In the genomic region with DNA sequence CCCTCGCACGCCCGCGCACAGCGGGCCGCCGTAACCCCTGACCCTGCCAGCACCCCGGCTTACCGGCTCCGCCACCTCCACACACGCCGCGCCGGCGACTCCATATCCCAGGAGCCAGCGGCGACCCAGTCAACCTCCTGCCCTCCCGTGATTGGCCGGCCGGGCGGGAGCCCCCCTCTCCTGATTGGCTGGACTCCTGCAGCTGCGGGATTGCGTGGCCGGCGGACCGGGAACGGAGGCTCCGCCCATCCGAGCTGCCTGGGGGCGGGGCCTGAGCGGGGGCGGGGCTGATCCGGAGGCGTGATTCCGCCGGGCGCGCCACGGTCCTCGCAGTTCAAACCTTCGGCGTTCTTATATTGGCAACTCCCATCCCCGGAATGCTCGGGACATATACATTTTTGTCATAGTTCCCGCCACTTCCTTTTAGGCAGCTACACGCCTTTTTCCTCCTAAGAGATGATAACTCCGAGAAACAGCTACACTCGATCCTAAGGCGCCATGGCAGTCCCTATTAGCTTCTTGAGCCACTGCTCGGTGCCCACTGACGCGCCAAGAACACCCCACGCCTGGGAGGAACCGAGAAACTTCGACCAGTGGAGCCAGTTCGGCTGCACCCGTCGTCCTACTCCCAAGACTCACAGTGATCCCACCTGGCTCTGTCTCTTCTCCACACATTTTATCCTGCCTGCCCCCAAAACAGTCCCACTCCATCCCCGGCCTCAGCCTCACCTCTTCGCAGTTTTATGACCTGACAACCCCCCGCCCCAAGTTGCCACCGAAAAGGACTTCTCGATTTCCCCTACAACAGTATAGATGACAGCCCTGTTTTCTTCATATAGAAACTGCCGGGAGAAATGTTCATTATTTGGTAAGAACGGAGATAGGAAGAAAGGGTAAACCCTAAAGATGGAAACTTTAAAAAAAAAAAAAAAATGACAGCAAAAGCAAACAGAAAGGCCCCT, we compare ENCODE assay signal across 8 mouse cellular contexts. TPM values are rescaled to one million over a fixed set of nuclear protein-coding genes. Genes with fewer than 3 reads are reported as not detected.
DNase-seq lines count a peak whose midpoint lies in the region; ATAC-seq and TF ChIP-seq lines count a peak whose summit lies in the region.

No protein-coding gene starts in this region.

- no peak for TF ChIP-seq CTCF in kidney, postnatal 0 days (IDR thresholded peaks at IDR 0.05; ENCODE audit: low read depth)

- under 1% methylated on average over 65 of the region's 65 CpGs for WGBS in heart, embryonic 12.5 days
- 1% methylated on average over 57 of the region's 65 CpGs for WGBS in kidney, postnatal 0 days
- under 1% methylated on average over 62 of the region's 65 CpGs for WGBS in liver, embryonic 11.5 days
- under 1% methylated on average over 64 of the region's 65 CpGs for WGBS in stomach, embryonic 14.5 days

- peak; percentile 89 for DNase-seq in B cell, adult 2 months
- peak; percentile 98 for DNase-seq in brain, adult 2 months (ENCODE audit: low read depth, low spot score)
- peak; percentile 98 for DNase-seq in kidney, postnatal 0 days (ENCODE audit: low spot score)
- peak; percentile 98 for DNase-seq in liver, embryonic 11.5 days (ENCODE audit: low spot score)
- peak; percentile 92 for DNase-seq in naive thymus-derived CD4-positive, alpha-beta T cell, adult 2 months (ENCODE audit: low read depth)

- peaks cover 21% of the 10 kb centered on the region for H3K27me3 ChIP-seq in heart, embryonic 12.5 days (replicated peaks)
- no peaks in the 10 kb centered on the region for H3K27me3 ChIP-seq in kidney, postnatal 0 days (ENCODE audit: insufficient read depth, low read length)
- H3K27me3 ChIP-seq in liver, embryonic 11.5 days (replicated peaks; ENCODE audit: control insufficient read depth, insufficient read depth, low read length) = peaks cover 13% of the 10 kb centered on the region
- H3K27me3 ChIP-seq in stomach, embryonic 14.5 days (ENCODE audit: control insufficient read depth, insufficient read depth, low read length) = peaks cover 7% of the 10 kb centered on the region; the same call in 1 of the 2 replicates

- H3K9me3 ChIP-seq in heart, embryonic 12.5 days (replicated peaks) = no peaks in the 10 kb centered on the region
- no peaks in the 10 kb centered on the region for H3K9me3 ChIP-seq in kidney, postnatal 0 days (replicated peaks; ENCODE audit: low read length)
- H3K9me3 ChIP-seq in liver, embryonic 11.5 days (ENCODE audit: control insufficient read depth, low read length) = no peaks in the 10 kb centered on the region
- no peaks in the 10 kb centered on the region for H3K9me3 ChIP-seq in stomach, embryonic 14.5 days (ENCODE audit: control insufficient read depth, low read depth, low read length)

- peaks cover 45% of the 10 kb centered on the region for H3K4me1 ChIP-seq in heart, embryonic 12.5 days (replicated peaks)
- H3K4me1 ChIP-seq in kidney, postnatal 0 days (replicated peaks; ENCODE audit: insufficient read depth, low read length) = peaks cover 17% of the 10 kb centered on the region; the same call in 1 of the 2 replicates
- peaks cover 39% of the 10 kb centered on the region for H3K4me1 ChIP-seq in liver, embryonic 11.5 days (replicated peaks; ENCODE audit: control insufficient read depth, insufficient read depth, low read length)
- peaks cover 15% of the 10 kb centered on the region; the same call in 1 of the 2 replicates for H3K4me1 ChIP-seq in stomach, embryonic 14.5 days (ENCODE audit: control insufficient read depth, insufficient read depth, low read length)

- H3K36me3 ChIP-seq in heart, embryonic 12.5 days = no peaks in the 10 kb centered on the region
- no peaks in the 10 kb centered on the region for H3K36me3 ChIP-seq in kidney, postnatal 0 days (ENCODE audit: insufficient read depth, low read length)
- no peaks in the 10 kb centered on the region for H3K36me3 ChIP-seq in liver, embryonic 11.5 days (ENCODE audit: control insufficient read depth, insufficient read depth, low read length)
- H3K36me3 ChIP-seq in stomach, embryonic 14.5 days (ENCODE audit: control insufficient read depth, insufficient read depth, low read length) = no peaks in the 10 kb centered on the region

- ATAC-seq in erythroblast, adult 5-6 weeks (replicated peaks; ENCODE audit: low FRiP score, poor library complexity, severe bottlenecking) = peak; percentile 83
- ATAC-seq in heart, embryonic 12.5 days (ENCODE audit: insufficient number of reproducible peaks, low FRiP score) = peak; percentile 97
- ATAC-seq in kidney, postnatal 0 days (replicated peaks; ENCODE audit: low FRiP score, low read depth) = peak; percentile 94
- peak; percentile 88 for ATAC-seq in liver, embryonic 11.5 days (replicated peaks; ENCODE audit: low FRiP score)
- ATAC-seq in stomach, embryonic 14.5 days (ENCODE audit: insufficient number of reproducible peaks, insufficient read depth, low FRiP score, low read depth) = peak; percentile 98

- peak overlapping the region; percentile 86 for H3K4me3 ChIP-seq in heart, embryonic 12.5 days
- H3K4me3 ChIP-seq in kidney, postnatal 0 days (replicated peaks; ENCODE audit: low read depth, low read length) = peak overlapping the region; percentile 86
- peak overlapping the region; percentile 100 for H3K4me3 ChIP-seq in liver, embryonic 11.5 days (ENCODE audit: low read depth, low read length)
- H3K4me3 ChIP-seq in stomach, embryonic 14.5 days (ENCODE audit: low read depth, low read length) = peak overlapping the region; percentile 63

- peak overlapping the region; percentile 5; the same call in 1 of the 2 replicates for H3K27ac ChIP-seq in heart, embryonic 12.5 days (ENCODE audit: poor library complexity, severe bottlenecking)
- peak overlapping the region; percentile 72 for H3K27ac ChIP-seq in kidney, postnatal 0 days
- peak overlapping the region; percentile 99 for H3K27ac ChIP-seq in liver, embryonic 11.5 days (ENCODE audit: low read depth, low read length)
- H3K27ac ChIP-seq in stomach, embryonic 14.5 days (ENCODE audit: low read length) = no peak overlapping the region

- H3K9ac ChIP-seq in heart, embryonic 12.5 days = peak overlapping the region; percentile 88
- peak overlapping the region; percentile 88 for H3K9ac ChIP-seq in kidney, postnatal 0 days (ENCODE audit: low read depth, low read length)
- H3K9ac ChIP-seq in liver, embryonic 11.5 days (ENCODE audit: low read depth, low read length) = peak overlapping the region; percentile 98
- H3K9ac ChIP-seq in stomach, embryonic 14.5 days (replicated peaks; ENCODE audit: low read depth, low read length) = peak overlapping the region; percentile 66

- H3K4me2 ChIP-seq in heart, embryonic 12.5 days = peak overlapping the region; percentile 98
- peak overlapping the region; percentile 96 for H3K4me2 ChIP-seq in kidney, postnatal 0 days (ENCODE audit: low read length)
- H3K4me2 ChIP-seq in liver, embryonic 11.5 days = peak overlapping the region; percentile 100
- peak overlapping the region; percentile 96 for H3K4me2 ChIP-seq in stomach, embryonic 14.5 days (replicated peaks; ENCODE audit: low read depth, low read length)

RNA-seq across cellular contexts. Expression of a gene that starts 1.2 kb away (rescaled TPM):
- total RNA-seq in erythroblast, adult 5-6 weeks (2015; ENCODE audit: low replicate concordance) = not detected in 2 replicates
- total RNA-seq in erythroblast, adult 5-6 weeks (2017; ENCODE audit: low replicate concordance) = not detected in 2 replicates
- polyA plus RNA-seq in heart, embryonic 12.5 days (2016; fragmentation: Nextera tagmentation; extraction: Ambion mirVana) = 0.12 TPM in 1 of 2 replicates, not detected in the other
- 1.3 and 1.5 TPM in 2 replicates for polyA plus RNA-seq in kidney, postnatal 0 days (2015; fragmentation: Nextera tagmentation; extraction: Ambion mirVana)
- 0.10 TPM in 1 of 2 replicates, not detected in the other for polyA plus RNA-seq in liver, embryonic 11.5 days (2014; fragmentation: Nextera tagmentation; extraction: Ambion mirVana)
- polyA plus RNA-seq in stomach, embryonic 14.5 days (2014; fragmentation: Nextera tagmentation; extraction: Ambion mirVana) = not detected in 2 replicates

RNA-seq across cellular contexts. Expression of a gene that starts 1.7 kb away (rescaled TPM):
- total RNA-seq in erythroblast, adult 5-6 weeks (2015; ENCODE audit: low replicate concordance) = 14.6 and 18.3 TPM in 2 replicates
- 20.1 and 23.8 TPM in 2 replicates for total RNA-seq in erythroblast, adult 5-6 weeks (2017; ENCODE audit: low replicate concordance)
- polyA plus RNA-seq in heart, embryonic 12.5 days (2016; fragmentation: Nextera tagmentation; extraction: Ambion mirVana) = 15.5 and 20.8 TPM in 2 replicates
- polyA plus RNA-seq in kidney, postnatal 0 days (2015; fragmentation: Nextera tagmentation; extraction: Ambion mirVana) = 28.1 and 33.2 TPM in 2 replicates
- polyA plus RNA-seq in liver, embryonic 11.5 days (2014; fragmentation: Nextera tagmentation; extraction: Ambion mirVana) = 51.2 and 55.4 TPM in 2 replicates
- polyA plus RNA-seq in stomach, embryonic 14.5 days (2014; fragmentation: Nextera tagmentation; extraction: Ambion mirVana) = 13.5 and 18.2 TPM in 2 replicates

RNA-seq across cellular contexts. Expression of a gene that starts 45.6 kb away (rescaled TPM):
- 4.4 and 4.8 TPM in 2 replicates for total RNA-seq in erythroblast, adult 5-6 weeks (2015; ENCODE audit: low replicate concordance)
- total RNA-seq in erythroblast, adult 5-6 weeks (2017; ENCODE audit: low replicate concordance) = 2.5 and 3.7 TPM in 2 replicates
- 17.7 and 19.4 TPM in 2 replicates for polyA plus RNA-seq in heart, embryonic 12.5 days (2016; fragmentation: Nextera tagmentation; extraction: Ambion mirVana)
- 21.3 and 22.4 TPM in 2 replicates for polyA plus RNA-seq in kidney, postnatal 0 days (2015; fragmentation: Nextera tagmentation; extraction: Ambion mirVana)
- polyA plus RNA-seq in liver, embryonic 11.5 days (2014; fragmentation: Nextera tagmentation; extraction: Ambion mirVana) = 34.2 and 36.0 TPM in 2 replicates
- polyA plus RNA-seq in stomach, embryonic 14.5 days (2014; fragmentation: Nextera tagmentation; extraction: Ambion mirVana) = 29.8 and 30.4 TPM in 2 replicates

RNA-seq across cellular contexts. Expression of a gene that starts 58.8 kb away (rescaled TPM):
- total RNA-seq in erythroblast, adult 5-6 weeks (2015; ENCODE audit: low replicate concordance) = not detected in 2 replicates
- total RNA-seq in erythroblast, adult 5-6 weeks (2017; ENCODE audit: low replicate concordance) = not detected in 2 replicates
- not detected in 2 replicates for polyA plus RNA-seq in heart, embryonic 12.5 days (2016; fragmentation: Nextera tagmentation; extraction: Ambion mirVana)
- polyA plus RNA-seq in kidney, postnatal 0 days (2015; fragmentation: Nextera tagmentation; extraction: Ambion mirVana) = 0.69 TPM in 1 of 2 replicates, not detected in the other
- polyA plus RNA-seq in liver, embryonic 11.5 days (2014; fragmentation: Nextera tagmentation; extraction: Ambion mirVana) = not detected in 2 replicates
- polyA plus RNA-seq in stomach, embryonic 14.5 days (2014; fragmentation: Nextera tagmentation; extraction: Ambion mirVana) = not detected in 2 replicates
